Mouse (Mus musculus): ENCODE results near the gene Zdhhc18. TPM values are rescaled to one million over a fixed set of nuclear protein-coding genes. Genes with fewer than 3 reads are reported as not detected.

Zdhhc18 gene
- total RNA-seq, 4 experiments from 2014 or later = 33.8 to 57.7 (median 44.6) TPM

GRCm38 (mm10) chr4:133559846-133560245, 90.1 kb downstream of the Zdhhc18 start:
- no peak for DNase-seq (ENCODE audit: low spot score in 2 of 2)

- DNase-seq (ENCODE audit: low spot score in 2 of 2) = no peak
Measured at GRCm38 (mm10) chr4:133557041-133557717, 92.8 kb downstream of the Zdhhc18 start.

Small RNA genes lying within 50 kb of the gene (microRNA-seq; reads per million reads assigned to microRNA genes)
- gene Gm23158 = 0 reads per million in 2 experiments

Other genes with a start within 250 kb of the Zdhhc18 start
- gene Tent5b, start 170.0 kb downstream of the Zdhhc18 start, total RNA-seq (2022) = under 1 TPM in 2 of 4 experiments, not detected in 2; 0.14 to 0.26 TPM
- gene Trnp1, start 151.6 kb downstream of the Zdhhc18 start, total RNA-seq (2022) = 100 to 1,000 TPM; 177 to 204 (median 186) TPM
- under 1 TPM in 2 of 4 experiments, not detected in 2; 0.35 to 0.62 TPM for gene Kdf1, start 131.2 kb downstream of the Zdhhc18 start, total RNA-seq (2022)
- 100 to 1,000 TPM; 139 to 165 (median 156) TPM for gene Nudc, start 104.2 kb downstream of the Zdhhc18 start, total RNA-seq (2022)
- not detected for gene Nr0b2, start 96.8 kb downstream of the Zdhhc18 start, total RNA-seq (2022)
- gene Gpatch3, start 75.4 kb downstream of the Zdhhc18 start, total RNA-seq (2022) = 1 to 10 TPM; 6.8 to 8.9 (median 7.4) TPM
- gene Gpn2, start 65.8 kb downstream of the Zdhhc18 start, total RNA-seq (2022) = 10 to 100 TPM; 10.4 to 12.4 (median 11.3) TPM
- 1 to 10 TPM; 1.6 to 2.2 (median 1.8) TPM for gene Sfn, start 48.0 kb downstream of the Zdhhc18 start, total RNA-seq (2022)
- gene Pigv, start 22.5 kb upstream of the Zdhhc18 start, total RNA-seq (2022) = 10 to 100 TPM in 2 of 4 experiments, 1 to 10 TPM in 2; 8.4 to 10.9 (median 9.9) TPM
- 10 to 100 TPM; 86.3 to 93.9 (median 90.7) TPM for gene Arid1a, start 106.6 kb upstream of the Zdhhc18 start, total RNA-seq (2022)
- gene Rps6ka1, start 237.6 kb upstream of the Zdhhc18 start, total RNA-seq (2022) = 10 to 100 TPM; 15.3 to 19.2 (median 17.7) TPM